Mouse (Mus musculus): ENCODE results near the gene Syngap1.
"Not testable (repeated sequence)": the region's sequence is repeated elsewhere in the genome, so short reads cannot be mapped to it uniquely, and the experiment has no call there.

Syngap1 gene

GRCm38 (mm10) chr17:26941031-26941789 lies at the start of gene Syngap1:
TSS of gene Syngap1 (plus strand) at chr17:26941253.
- no peak for DNase-seq (ENCODE audit: low spot score)

GRCm38 (mm10) chr17:26892635-26893375 lies 48.2 kb upstream of the Syngap1 start:
- DNase-seq (ENCODE audit: low spot score): no peak

- no peak for DNase-seq (ENCODE audit: low spot score)
These were observed 47.6 kb upstream of the Syngap1 start for GRCm38 (mm10) chr17:26893492-26893891.

- DNase-seq (ENCODE audit: low spot score): no peak
These were observed 46.7 kb upstream of the Syngap1 start for GRCm38 (mm10) chr17:26894342-26894741.

- DNase-seq (ENCODE audit: low spot score): peak; percentile 19
These were observed 45.5 kb upstream of the Syngap1 start for GRCm38 (mm10) chr17:26895578-26895977.

GRCm38 (mm10) chr17:26900916-26901315 lies 40.1 kb upstream of the Syngap1 start:
- DNase-seq (ENCODE audit: low spot score): no peak

- DNase-seq (ENCODE audit: low spot score): no peak
These were observed 36.7 kb upstream of the Syngap1 start for GRCm38 (mm10) chr17:26904320-26904719.

- DNase-seq (ENCODE audit: low spot score): not testable (repeated sequence)
These were observed 33.5 kb upstream of the Syngap1 start for GRCm38 (mm10) chr17:26907506-26907905.

- DNase-seq (ENCODE audit: low spot score): no peak
These were observed 25.8 kb upstream of the Syngap1 start for GRCm38 (mm10) chr17:26915248-26915647.

GRCm38 (mm10) chr17:26916711-26917482 lies 24.2 kb upstream of the Syngap1 start, which contains the start of gene Kifc5b:
TSS of gene Kifc5b (plus strand) at chr17:26917091.
- DNase-seq (ENCODE audit: low spot score): peak; percentile 99

GRCm38 (mm10) chr17:26917560-26917959 lies 23.5 kb upstream of the Syngap1 start:
- DNase-seq (ENCODE audit: low spot score): not testable (repeated sequence)

GRCm38 (mm10) chr17:26918343-26918742 lies 22.7 kb upstream of the Syngap1 start:
- no peak for DNase-seq (ENCODE audit: low spot score)

- DNase-seq (ENCODE audit: low spot score): not testable (repeated sequence)
These were observed 21.5 kb upstream of the Syngap1 start for GRCm38 (mm10) chr17:26919516-26919915.

GRCm38 (mm10) chr17:26922368-26922767 lies 18.7 kb upstream of the Syngap1 start:
- DNase-seq (ENCODE audit: low spot score): not testable (repeated sequence)

- DNase-seq (ENCODE audit: low spot score): not testable (repeated sequence)
These were observed 15.6 kb upstream of the Syngap1 start for GRCm38 (mm10) chr17:26925414-26925813.

GRCm38 (mm10) chr17:26931795-26932194 lies 9.3 kb upstream of the Syngap1 start:
- DNase-seq (ENCODE audit: low spot score): not testable (repeated sequence)

GRCm38 (mm10) chr17:26932839-26933398 lies 8.1 kb upstream of the Syngap1 start, which contains the start of gene Phf1:
TSS of gene Phf1 (plus strand) at chr17:26933052.
- peak; percentile 92 for DNase-seq (ENCODE audit: low spot score)

- no peak for DNase-seq (ENCODE audit: low spot score)
These were observed 7.6 kb upstream of the Syngap1 start for GRCm38 (mm10) chr17:26933419-26933818.

GRCm38 (mm10) chr17:26933885-26934827 lies 6.9 kb upstream of the Syngap1 start:
- DNase-seq (ENCODE audit: low spot score): no peak

GRCm38 (mm10) chr17:26935027-26935426 lies 6.0 kb upstream of the Syngap1 start:
- DNase-seq (ENCODE audit: low spot score): no peak

GRCm38 (mm10) chr17:26936453-26936852 lies 4.6 kb upstream of the Syngap1 start:
- DNase-seq (ENCODE audit: low spot score): no peak
